In the genomic region with DNA sequence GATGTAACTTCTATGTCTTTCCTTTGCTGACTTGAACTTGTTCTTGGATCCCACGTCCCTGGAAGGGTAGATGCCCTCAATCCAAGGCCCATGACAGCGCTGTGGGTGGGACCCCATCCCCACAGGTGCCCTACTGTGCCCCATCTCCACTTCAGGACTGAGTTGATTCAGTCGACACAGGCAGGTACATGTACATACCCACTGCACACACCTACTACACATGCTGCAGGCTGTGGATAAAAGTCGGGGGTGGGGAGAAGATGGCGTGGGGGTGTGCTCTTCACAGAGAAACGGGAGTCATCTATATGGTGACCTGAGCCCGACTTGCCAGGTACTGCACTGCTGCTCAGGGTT, we compare ENCODE assay signal across 11 mouse cellular contexts. TPM values are rescaled to one million over a fixed set of nuclear protein-coding genes. Genes with fewer than 3 reads are reported as not detected.
DNase-seq lines count a peak whose midpoint lies in the region; ATAC-seq and TF ChIP-seq lines count a peak whose summit lies in the region.
"Had no signal": no experiment of that assay in that cellular context is flagged by ENCODE, and none has a peak within 500 bp of the region (broad histone marks: within the 10 kb centered on the region; RNA-seq: fewer than 3 reads in every experiment).

No protein-coding gene starts in this region.

- 0 out of 2 replicates have a peak overlapping the region, but pooled peaks have one; percentile 20 for H3K27ac ChIP-seq in gastrocnemius, adult 2 months
- H3K27ac ChIP-seq in kidney, postnatal 0 days, result no peak overlapping the region
- H3K27ac ChIP-seq in embryonic facial prominence, embryonic 13.5 days, result no peak overlapping the region
- no peak overlapping the region; the same call in 1 of the 2 replicates for H3K27ac ChIP-seq in limb, embryonic 15.5 days
- no peak overlapping the region for H3K27ac ChIP-seq in thymus, adult 2 months (ENCODE audit: control insufficient read depth, insufficient read depth, low read length)

- H3K4me2 ChIP-seq in kidney, postnatal 0 days (ENCODE audit: low read length), result no peak overlapping the region
- peak overlapping the region; percentile 53; the same call in 1 of the 2 replicates for H3K4me2 ChIP-seq in embryonic facial prominence, embryonic 13.5 days
- H3K4me2 ChIP-seq in limb, embryonic 15.5 days, result 0 out of 2 replicates have a peak overlapping the region, but pooled peaks have one; percentile 41

- TF ChIP-seq CTCF in gastrocnemius, adult 2 months (IDR thresholded peaks at IDR 0.05), result no peak
- no peak for TF ChIP-seq CTCF in kidney, postnatal 0 days (IDR thresholded peaks at IDR 0.05; ENCODE audit: low read depth)
- TF ChIP-seq CTCF in thymus, adult 2 months (IDR thresholded peaks at IDR 0.05; ENCODE audit: borderline replicate concordance, control insufficient read depth, extremely low read depth, insufficient read depth, low read length, poor library complexity), result no peak

- intact Hi-C loops in gastrocnemius, adult 2 months (cut with DNase I), result loop anchor here (5.0 kb wide), 1 partner anchor 58 kb away; no protein-coding TSS in a partner anchor

- WGBS in kidney, postnatal 0 days, result 65% methylated on average over 7 of the region's 7 CpGs
- WGBS in embryonic facial prominence, embryonic 13.5 days, result 72% methylated on average over 7 of the region's 7 CpGs
- 68% methylated on average over 7 of the region's 7 CpGs for WGBS in limb, embryonic 15.5 days
- 85% methylated on average over 7 of the region's 7 CpGs for WGBS in thymus, adult 2 months

- ATAC-seq in kidney, postnatal 0 days (replicated peaks; ENCODE audit: low FRiP score, low read depth), result peak; percentile 12; the same call in 1 of the 2 replicates
- no peak for ATAC-seq in embryonic facial prominence, embryonic 13.5 days (ENCODE audit: insufficient number of reproducible peaks, insufficient read depth, low FRiP score, low TSS enrichment, low read depth)
- ATAC-seq in limb, embryonic 15.5 days (ENCODE audit: insufficient number of reproducible peaks, low FRiP score, low TSS enrichment, low read depth), result no peak
- ATAC-seq in granulocyte monocyte progenitor cell, adult 5-6 weeks (replicated peaks; ENCODE audit: poor library complexity, severe bottlenecking), result no peak

- H3K36me3 ChIP-seq in kidney, postnatal 0 days (ENCODE audit: insufficient read depth, low read length), result no peaks in the 10 kb centered on the region
- no peaks in the 10 kb centered on the region for H3K36me3 ChIP-seq in embryonic facial prominence, embryonic 13.5 days
- no peaks in the 10 kb centered on the region for H3K36me3 ChIP-seq in limb, embryonic 15.5 days
- H3K36me3 ChIP-seq in thymus, adult 2 months (ENCODE audit: control insufficient read depth, insufficient read depth, low read length), result no peaks in the 10 kb centered on the region

- H3K9ac ChIP-seq in kidney, postnatal 0 days (ENCODE audit: low read depth, low read length), result no peak overlapping the region
- H3K9ac ChIP-seq in embryonic facial prominence, embryonic 13.5 days, result no peak overlapping the region
- no peak overlapping the region for H3K9ac ChIP-seq in limb, embryonic 15.5 days

- DNase-seq in gastrocnemius, adult 2 months, result peak; percentile 10
- DNase-seq in gastrocnemius, postnatal 25 days, result no peak
- no peak for DNase-seq in kidney, postnatal 0 days (ENCODE audit: low spot score)
- no peak for DNase-seq in kidney, adult 8-10 months
- DNase-seq in thymus, adult 2 months, result no peak

- TF ChIP-seq POLR2A in thymus, adult 2 months (IDR thresholded peaks at IDR 0.05; ENCODE audit: control insufficient read depth, extremely low read depth, insufficient read depth, low read length, poor library complexity), result no peak

- H3K9me3 ChIP-seq in kidney, postnatal 0 days (replicated peaks; ENCODE audit: low read length), result no peaks in the 10 kb centered on the region
- no peaks in the 10 kb centered on the region for H3K9me3 ChIP-seq in embryonic facial prominence, embryonic 13.5 days
- H3K9me3 ChIP-seq in limb, embryonic 15.5 days, result no peaks in the 10 kb centered on the region

- no peaks in the 10 kb centered on the region for H3K27me3 ChIP-seq in kidney, postnatal 0 days (ENCODE audit: insufficient read depth, low read length)
- no peaks in the 10 kb centered on the region for H3K27me3 ChIP-seq in embryonic facial prominence, embryonic 13.5 days
- no peaks in the 10 kb centered on the region for H3K27me3 ChIP-seq in limb, embryonic 15.5 days
- H3K27me3 ChIP-seq in thymus, adult 2 months (ENCODE audit: control insufficient read depth, insufficient read depth, low read length), result no peaks in the 10 kb centered on the region

- no peak overlapping the region for H3K4me3 ChIP-seq in gastrocnemius, adult 2 months
- H3K4me3 ChIP-seq in kidney, postnatal 0 days (replicated peaks; ENCODE audit: low read depth, low read length), result no peak overlapping the region
- no peak overlapping the region for H3K4me3 ChIP-seq in embryonic facial prominence, embryonic 13.5 days
- no peak overlapping the region for H3K4me3 ChIP-seq in limb, embryonic 15.5 days
- H3K4me3 ChIP-seq in thymus, adult 2 months (ENCODE audit: control insufficient read depth, insufficient read depth, low read length), result no peak overlapping the region

- peaks cover 7% of the 10 kb centered on the region; the same call in 1 of the 2 replicates for H3K4me1 ChIP-seq in kidney, postnatal 0 days (replicated peaks; ENCODE audit: insufficient read depth, low read length)
- H3K4me1 ChIP-seq in embryonic facial prominence, embryonic 13.5 days, result peaks cover 12% of the 10 kb centered on the region
- H3K4me1 ChIP-seq in limb, embryonic 15.5 days, result peaks cover 19% of the 10 kb centered on the region
- H3K4me1 ChIP-seq in thymus, adult 2 months (replicated peaks; ENCODE audit: control insufficient read depth, insufficient read depth, low read length), result peaks cover 13% of the 10 kb centered on the region

RNA-seq across cellular contexts. Expression of gene Cryaa, which starts 16.4 kb away (rescaled TPM):
- not detected for total RNA-seq in gastrocnemius, adult 2 months (2021)
- total RNA-seq in gastrocnemius, postnatal 25 days (2021), result not detected
- 0.13 and 0.22 TPM in 2 replicates for polyA plus RNA-seq in kidney, postnatal 0 days (2015; fragmentation: Nextera tagmentation; extraction: Ambion mirVana)
- polyA plus RNA-seq in embryonic facial prominence, embryonic 13.5 days (2015; fragmentation: Nextera tagmentation; extraction: Ambion mirVana), result 1.9 TPM in 1 of 2 replicates, not detected in the other
- 0.77 and 1.1 TPM in 2 replicates for polyA plus RNA-seq in limb, embryonic 15.5 days (2015; fragmentation: Nextera tagmentation; extraction: Ambion mirVana)
- not detected in 2 replicates for total RNA-seq in granulocyte monocyte progenitor cell, adult 5-6 weeks (2014; fragmentation: Nextera tagmentation)
- not detected in 2 replicates for total RNA-seq in granulocyte monocyte progenitor cell, adult 5-6 weeks (2017)
- 2.2 and 4.9 TPM in 2 replicates for polyA plus RNA-seq in thymus, adult 2 months (2012; rRNA removed)
- total RNA-seq: gastrocnemius, postnatal 4 days; liver, adult 2 months; megakaryocyte progenitor cell, adult 5-6 weeks had no signal
- polyA plus RNA-seq: liver, adult 2 months had no signal

RNA-seq across cellular contexts. Expression of gene U2af1, which starts 35.3 kb away (rescaled TPM):
- 10 to 100 TPM; 67.8 to 68.3 TPM for total RNA-seq in gastrocnemius, adult 2 months (2021)
- 10 to 100 TPM; 57.1 to 65.9 TPM for total RNA-seq in gastrocnemius, postnatal 25 days (2021)
- 238 and 258 TPM in 2 replicates for polyA plus RNA-seq in kidney, postnatal 0 days (2015; fragmentation: Nextera tagmentation; extraction: Ambion mirVana)
- 349 and 362 TPM in 2 replicates for polyA plus RNA-seq in embryonic facial prominence, embryonic 13.5 days (2015; fragmentation: Nextera tagmentation; extraction: Ambion mirVana)
- polyA plus RNA-seq in limb, embryonic 15.5 days (2015; fragmentation: Nextera tagmentation; extraction: Ambion mirVana), result 283 and 297 TPM in 2 replicates
- 116 and 155 TPM in 2 replicates for total RNA-seq in granulocyte monocyte progenitor cell, adult 5-6 weeks (2014; fragmentation: Nextera tagmentation)
- 250 and 287 TPM in 2 replicates for total RNA-seq in granulocyte monocyte progenitor cell, adult 5-6 weeks (2017)
- 102 and 114 TPM in 2 replicates for polyA plus RNA-seq in thymus, adult 2 months (2012; rRNA removed)

RNA-seq across cellular contexts. Expression of gene Cbs, which starts 57.0 kb away (rescaled TPM):
- total RNA-seq in gastrocnemius, adult 2 months (2021), result under 1 TPM; 0.82 to 0.95 TPM
- 1 to 10 TPM in 1 of 2 experiments, under 1 TPM in 1; 0.59 to 1.7 TPM for total RNA-seq in gastrocnemius, postnatal 25 days (2021)
- polyA plus RNA-seq in kidney, postnatal 0 days (2015; fragmentation: Nextera tagmentation; extraction: Ambion mirVana), result 3.5 and 4.0 TPM in 2 replicates
- 2.9 and 4.3 TPM in 2 replicates for polyA plus RNA-seq in embryonic facial prominence, embryonic 13.5 days (2015; fragmentation: Nextera tagmentation; extraction: Ambion mirVana)
- polyA plus RNA-seq in limb, embryonic 15.5 days (2015; fragmentation: Nextera tagmentation; extraction: Ambion mirVana), result 6.2 and 7.5 TPM in 2 replicates
- total RNA-seq in granulocyte monocyte progenitor cell, adult 5-6 weeks (2014; fragmentation: Nextera tagmentation), result 0.28 and 4.8 TPM in 2 replicates
- total RNA-seq in granulocyte monocyte progenitor cell, adult 5-6 weeks (2017), result 0.57 and 0.99 TPM in 2 replicates
- polyA plus RNA-seq in thymus, adult 2 months (2012; rRNA removed), result 1.4 and 1.6 TPM in 2 replicates
- total RNA-seq: megakaryocyte progenitor cell, adult 5-6 weeks had no signal
